Mouse (Mus musculus) B cell, adult 67 days (primary cell): ENCODE data around the gene Trpv4. TPM values are rescaled to one million over a fixed set of nuclear protein-coding genes. Genes with fewer than 3 reads are reported as not detected.

ENCODE experiments used
- total RNA-seq, 2 experiments: library from RNA; stranded (reverse); gene quantifications; 4 replicates each; pipeline ENCODE4 v1.2.4; 2023

The Trpv4 gene
- total RNA-seq = under 1 TPM in 1 of 2 experiments, not detected in 1; 0.29 TPM

DNA sequence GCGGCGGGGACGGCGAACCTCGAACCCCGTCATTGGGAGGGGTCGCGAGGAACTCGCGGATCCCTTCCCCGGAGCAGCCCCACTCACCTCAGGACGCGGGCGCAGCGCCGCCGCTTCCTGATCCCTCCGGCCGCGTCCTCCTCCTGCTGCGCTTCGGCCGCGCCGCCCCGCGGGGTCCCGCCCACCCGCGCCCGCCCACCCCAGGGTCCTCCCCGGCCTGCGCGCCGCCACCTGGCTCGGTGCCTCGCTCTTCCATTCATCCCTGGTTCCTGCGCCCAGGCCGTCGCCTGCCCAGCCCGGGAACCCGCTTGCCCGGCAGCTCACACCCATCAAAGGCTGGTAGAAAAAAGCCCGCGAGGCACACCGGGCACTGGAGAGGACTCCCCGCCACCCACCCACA is at the start of gene Trpv4:
Gene Trpv4 (minus strand): TSS at position 167 of the 400 bp plus-strand sequence.

DNA sequence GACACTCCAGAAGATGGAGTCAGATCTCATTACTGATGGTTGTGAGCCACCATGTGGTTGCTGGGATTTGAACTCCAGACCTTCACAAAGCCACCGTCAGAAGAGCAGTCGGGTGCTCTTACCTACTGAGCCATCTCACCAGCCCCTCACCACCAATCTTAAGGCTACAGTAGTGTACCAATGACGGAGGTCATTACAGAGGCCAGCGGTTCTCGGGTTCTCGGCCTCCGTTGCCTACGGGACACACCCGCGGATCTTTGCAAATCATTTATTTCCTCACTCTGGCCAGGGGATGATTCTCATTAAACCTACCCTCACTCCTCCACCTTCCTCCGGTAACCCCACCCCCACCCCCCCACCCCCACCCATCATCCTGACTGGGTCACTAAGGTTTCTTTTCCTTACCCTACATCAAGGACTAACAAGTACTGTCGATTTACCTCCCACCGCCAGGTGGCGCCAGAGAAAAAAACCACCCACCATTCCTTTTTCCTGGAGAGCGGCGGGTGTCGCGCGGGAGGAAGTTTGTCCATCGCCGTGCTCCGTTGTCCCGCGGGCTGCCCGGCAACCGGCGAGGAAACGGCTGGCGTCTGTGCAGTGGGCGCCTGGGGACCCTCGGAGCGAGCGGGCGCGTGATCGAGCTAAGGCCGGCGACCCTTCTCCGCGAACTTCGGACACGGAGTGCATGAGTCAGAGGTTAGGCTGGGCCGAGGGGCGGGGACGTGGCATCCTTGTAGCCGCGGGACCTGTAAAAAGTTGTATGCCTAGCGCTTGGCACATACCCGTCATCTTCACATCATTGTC is 49.2 kb upstream of the Trpv4 start, which contains the start of gene Tchp:
Gene Tchp (plus strand): TSS at position 496 of the 804 bp plus-strand sequence.

GRCm38 (mm10) chr5:114690633-114691567 is 32.7 kb upstream of the Trpv4 start, which contains the start of gene Gltp:
Gltp (minus strand) TSS chr5:114690984.

Other genes starting within 250 kb of the Trpv4 start
- 10 to 100 TPM in 1 of 2 experiments, 1 to 10 TPM in 1; 8.5 to 11.3 TPM for gene Mmab, start 214.4 kb downstream of the Trpv4 start, total RNA-seq
- gene Mvk, start 214.2 kb downstream of the Trpv4 start, total RNA-seq = 10 to 100 TPM; 10.8 to 11.0 TPM
- gene Fam222a, start 90.4 kb downstream of the Trpv4 start, total RNA-seq = 1 to 10 TPM; 8.9 to 9.2 TPM
- gene Gltp, start 32.6 kb upstream of the Trpv4 start, total RNA-seq = 10 to 100 TPM; 56.9 to 58.5 TPM
- gene Tchp, start 49.3 kb upstream of the Trpv4 start, total RNA-seq = 10 to 100 TPM; 23.1 to 24.2 TPM
- gene Ankrd13a, start 116.3 kb upstream of the Trpv4 start, total RNA-seq = 100 to 1,000 TPM; 188 to 200 TPM
- gene Git2, start 117.1 kb upstream of the Trpv4 start, total RNA-seq = 100 to 1,000 TPM; 192 to 217 TPM
- 10 to 100 TPM; 46.4 to 51.5 TPM for gene 1500011B03Rik, start 165.0 kb upstream of the Trpv4 start, total RNA-seq
- under 1 TPM in 1 of 2 experiments, not detected in 1; 0.26 TPM for gene 4930519G04Rik, start 195.2 kb upstream of the Trpv4 start, total RNA-seq
- not detected for gene Gm9936, start 200.3 kb upstream of the Trpv4 start, total RNA-seq
- gene Oasl2, start 238.5 kb upstream of the Trpv4 start, total RNA-seq = 10 to 100 TPM in 1 of 2 experiments, 1 to 10 TPM in 1; 6.5 to 11.0 TPM